Mouse (Mus musculus): ENCODE data around the gene Clec4a1. TPM values are rescaled to one million over a fixed set of nuclear protein-coding genes. Genes with fewer than 3 reads are reported as not detected.

The Clec4a1 gene
- polyA plus RNA-seq, 1 experiment, result 6.4 TPM

DNA sequence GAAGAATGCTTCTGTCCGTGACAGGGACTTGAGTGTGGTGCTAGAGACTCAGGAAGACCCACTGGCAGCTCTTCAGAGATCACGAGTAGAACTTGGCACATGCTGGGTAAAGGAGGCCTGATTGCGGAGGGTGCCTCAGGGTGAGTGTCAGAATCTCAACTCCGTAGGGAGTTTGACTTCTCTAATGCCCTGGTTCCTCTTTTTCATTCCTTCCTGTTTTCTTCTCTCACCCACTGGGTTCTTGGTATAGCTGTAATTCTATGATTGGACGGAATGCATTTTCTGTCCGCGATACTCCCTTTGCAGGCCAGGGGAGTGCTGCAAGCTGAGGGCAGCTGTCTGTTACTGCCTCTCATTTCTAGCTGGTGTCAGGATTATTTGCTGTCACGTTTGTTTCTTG lies 30.8 kb downstream of the Clec4a1 start, which contains the start of gene Clec4a3:
Gene Clec4a3 (plus strand): TSS at position 115 of the 400 bp plus-strand sequence.
- Histone ChIP-seq H3K4me1 (ENCODE audit: control insufficient read depth, insufficient read depth, insufficient read length, low read length) (no peaks in the 10 kb centered on the region), H3K4me3 (ENCODE audit: insufficient read depth, low read depth, low read length) (peak within 1 kb of the TSS; percentile 39), H3K27ac (replicated peaks; ENCODE audit: low read depth, low read length) (peak within 1 kb of the TSS; percentile 80)

DNA sequence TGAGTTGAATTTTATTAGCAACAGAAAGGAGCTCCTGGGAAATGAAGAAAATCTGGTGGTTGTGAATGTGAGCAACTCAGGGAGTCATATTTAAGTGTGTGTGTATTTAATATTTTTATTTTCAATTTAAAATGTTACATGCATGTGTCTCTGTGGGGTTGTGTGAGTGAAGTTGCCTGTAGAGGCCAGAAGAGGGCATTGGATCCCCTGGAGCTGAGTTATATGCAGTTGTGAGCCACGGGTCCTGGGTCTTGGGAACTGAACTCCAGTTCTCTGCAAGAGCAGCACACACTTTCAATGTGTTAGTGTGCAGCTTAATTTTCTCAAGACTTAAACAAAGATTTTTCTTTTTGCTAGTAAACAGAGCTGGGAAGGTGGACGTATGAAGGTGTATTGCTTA lies 42.9 kb downstream of the Clec4a1 start:
- no peak overlapping the region for H3K4me3 ChIP-seq (ENCODE audit: insufficient read depth, low read depth, low read length)
- no peaks in the 10 kb centered on the region for H3K4me1 ChIP-seq (ENCODE audit: control insufficient read depth, insufficient read depth, insufficient read length, low read length)

GRCm38 (mm10) chr6:122969048-122969447 lies 47.4 kb downstream of the Clec4a1 start:
- Histone ChIP-seq H3K4me3 (ENCODE audit: insufficient read depth, low read depth, low read length) (no peak overlapping the region), H3K27ac (replicated peaks; ENCODE audit: low read depth, low read length) (no peak overlapping the region), H3K4me1 (ENCODE audit: control insufficient read depth, insufficient read depth, insufficient read length, low read length) (no peaks in the 10 kb centered on the region)

More for the DNA sequence above, 42.9 kb downstream of the Clec4a1 start:
- no peak overlapping the region for H3K27ac ChIP-seq (replicated peaks; ENCODE audit: low read depth, low read length)

Other genes starting within 250 kb of the Clec4a1 start
- not detected in 2 replicates for gene Nanog, start 214.4 kb upstream of the Clec4a1 start, polyA plus RNA-seq (2012; ENCODE audit: insufficient read depth, insufficient read length, missing spikeins)
- 0.83 and 2.9 TPM in 2 replicates for gene Slc2a3, start 120.2 kb upstream of the Clec4a1 start, polyA plus RNA-seq (2012; ENCODE audit: insufficient read depth, insufficient read length, missing spikeins)
- 7.6 and 10.5 TPM in 2 replicates for gene Foxj2, start 101.9 kb upstream of the Clec4a1 start, polyA plus RNA-seq (2012; ENCODE audit: insufficient read depth, insufficient read length, missing spikeins)
- gene C3ar1, start 65.7 kb upstream of the Clec4a1 start, polyA plus RNA-seq (2012; ENCODE audit: insufficient read depth, insufficient read length, missing spikeins), result 3.3 and 4.4 TPM in 2 replicates
- gene Necap1, start 47.4 kb upstream of the Clec4a1 start, polyA plus RNA-seq (2012; ENCODE audit: insufficient read depth, insufficient read length, missing spikeins), result 16.3 and 20.4 TPM in 2 replicates
- gene Clec4a3, start 30.7 kb downstream of the Clec4a1 start, polyA plus RNA-seq (2012; ENCODE audit: insufficient read depth, insufficient read length, missing spikeins), result 4.0 and 5.1 TPM in 2 replicates
- gene Clec4a4, start 68.5 kb downstream of the Clec4a1 start, polyA plus RNA-seq (2012; ENCODE audit: insufficient read depth, insufficient read length, missing spikeins), result not detected in 2 replicates
- 1.9 and 4.6 TPM in 2 replicates for gene Clec4b1, start 128.1 kb downstream of the Clec4a1 start, polyA plus RNA-seq (2012; ENCODE audit: insufficient read depth, insufficient read length, missing spikeins)
- gene Clec4a2, start 184.6 kb downstream of the Clec4a1 start, polyA plus RNA-seq (2012; ENCODE audit: insufficient read depth, insufficient read length, missing spikeins), result 4.4 and 13.6 TPM in 2 replicates